Mouse (Mus musculus) bone marrow, adult 2 months (tissue): ENCODE measurements around the gene Clic6.

Experiments used
- CTCF ChIP-seq: fragments of 200-500 bp; IDR thresholded peaks from 2 replicates; pipeline ENCODE4 v1.5.1; 2011; ENCODE audit warnings: low read length, control low read depth; ENCODE audit not compliant: control insufficient read depth, insufficient read depth
- POLR2A ChIP-seq: fragments of 200-500 bp; IDR thresholded peaks from 2 replicates; pipeline ENCODE4 v1.6.1; 2011; ENCODE audit warnings: low read depth, mild to moderate bottlenecking, control low read depth, low read length, borderline replicate concordance; ENCODE audit not compliant: control insufficient read depth

- TF ChIP-seq CTCF (no peak), POLR2A (no peak)
Measured at GRCm38 (mm10) chr16:92465226-92465625, 20.3 kb upstream of the Clic6 start.
